Mouse (Mus musculus): Measurements from ENCODE around the gene Elmo2. TPM values are rescaled to one million over a fixed set of nuclear protein-coding genes. Genes with fewer than 3 reads are reported as not detected.

Gene Elmo2
- polyA plus RNA-seq, 1 experiment from 2014 or later, result 63.5 TPM

GRCm38 (mm10) chr2:165364334-165365091 is 38.2 kb upstream of the Elmo2 start:
- no peak for ATAC-seq
- WGBS, result 12% methylated on average over 21 of the region's 21 CpGs
- no peak overlapping the region for H3K4me3 ChIP-seq (ENCODE audit: low read length)

GRCm38 (mm10) chr2:165363282-165363681 is 37.0 kb upstream of the Elmo2 start:
- Histone ChIP-seq H3K27me3 (replicated peaks; ENCODE audit: control insufficient read depth, insufficient read depth, low read length) (peaks cover 4% of the 10 kb centered on the region; the same call in 1 of the 2 replicates), H3K4me2 (ENCODE audit: low read depth, low read length) (no peak overlapping the region), H3K9me3 (ENCODE audit: control insufficient read depth, low read length) (no peaks in the 10 kb centered on the region), H3K4me3 (ENCODE audit: low read length) (no peak overlapping the region), H3K36me3 (ENCODE audit: control insufficient read depth, insufficient read depth, low read length) (no peaks in the 10 kb centered on the region), H3K9ac (ENCODE audit: low read depth, low read length) (no peak overlapping the region), H3K27ac (ENCODE audit: low read length) (no peak overlapping the region), H3K4me1 (ENCODE audit: control insufficient read depth, insufficient read depth, low read length) (peaks cover 9% of the 10 kb centered on the region)
- 84% methylated on average over 6 of the region's 6 CpGs for WGBS
- no peak for ATAC-seq

More at GRCm38 (mm10) chr2:165364334-165365091, 38.2 kb upstream of the Elmo2 start:
- H3K27me3 ChIP-seq (replicated peaks; ENCODE audit: control insufficient read depth, insufficient read depth, low read length), result peaks cover 9% of the 10 kb centered on the region; the same call in 1 of the 2 replicates
- no peak overlapping the region for H3K27ac ChIP-seq (ENCODE audit: low read length)
- peaks cover 13% of the 10 kb centered on the region for H3K4me1 ChIP-seq (ENCODE audit: control insufficient read depth, insufficient read depth, low read length)
- no peaks in the 10 kb centered on the region for H3K9me3 ChIP-seq (ENCODE audit: control insufficient read depth, low read length)
- H3K4me2 ChIP-seq (ENCODE audit: low read depth, low read length), result no peak overlapping the region
- no peak overlapping the region for H3K9ac ChIP-seq (ENCODE audit: low read depth, low read length)
- H3K36me3 ChIP-seq (ENCODE audit: control insufficient read depth, insufficient read depth, low read length), result no peaks in the 10 kb centered on the region

- no peak overlapping the region for H3K9ac ChIP-seq (ENCODE audit: low read depth, low read length)
- ATAC-seq, result peak; percentile 66; the same call in 1 of the 2 replicates
- no peak overlapping the region for H3K4me2 ChIP-seq (ENCODE audit: low read depth, low read length)
- no peaks in the 10 kb centered on the region for H3K36me3 ChIP-seq (ENCODE audit: control insufficient read depth, insufficient read depth, low read length)
- no peaks in the 10 kb centered on the region for H3K4me1 ChIP-seq (ENCODE audit: control insufficient read depth, insufficient read depth, low read length)
- H3K27me3 ChIP-seq (replicated peaks; ENCODE audit: control insufficient read depth, insufficient read depth, low read length), result no peaks in the 10 kb centered on the region; the same call in 1 of the 2 replicates
- 0% methylated on average over 1 of the region's 1 CpGs for WGBS
- no peak overlapping the region for H3K27ac ChIP-seq (ENCODE audit: low read length)
- no peak overlapping the region for H3K4me3 ChIP-seq (ENCODE audit: low read length)
- no peaks in the 10 kb centered on the region for H3K9me3 ChIP-seq (ENCODE audit: control insufficient read depth, low read length)
Measured at GRCm38 (mm10) chr2:165360861-165361260, 34.6 kb upstream of the Elmo2 start.

GRCm38 (mm10) chr2:165351828-165352513 is 25.7 kb upstream of the Elmo2 start:
- H3K27me3 ChIP-seq (replicated peaks; ENCODE audit: control insufficient read depth, insufficient read depth, low read length), result no peaks in the 10 kb centered on the region; the same call in 1 of the 2 replicates
- 91% methylated on average over 20 of the region's 20 CpGs for whole genome bisulfite sequencing
- no peaks in the 10 kb centered on the region for H3K4me1 ChIP-seq (ENCODE audit: control insufficient read depth, insufficient read depth, low read length)
- H3K9me3 ChIP-seq (ENCODE audit: control insufficient read depth, low read length), result peaks cover 11% of the 10 kb centered on the region; the same call in 1 of the 2 replicates
- no peak overlapping the region for H3K9ac ChIP-seq (ENCODE audit: low read depth, low read length)
- no peak overlapping the region for H3K4me2 ChIP-seq (ENCODE audit: low read depth, low read length)
- no peak overlapping the region for H3K27ac ChIP-seq (ENCODE audit: low read length)
- ATAC-seq, result no peak
- no peak overlapping the region for H3K4me3 ChIP-seq (ENCODE audit: low read length)
- H3K36me3 ChIP-seq (ENCODE audit: control insufficient read depth, insufficient read depth, low read length), result no peaks in the 10 kb centered on the region

- Histone ChIP-seq H3K9ac (ENCODE audit: low read depth, low read length) (no peak overlapping the region), H3K27me3 (replicated peaks; ENCODE audit: control insufficient read depth, insufficient read depth, low read length) (no peaks in the 10 kb centered on the region; the same call in 1 of the 2 replicates), H3K36me3 (ENCODE audit: control insufficient read depth, insufficient read depth, low read length) (no peaks in the 10 kb centered on the region), H3K27ac (ENCODE audit: low read length) (no peak overlapping the region), H3K9me3 (ENCODE audit: control insufficient read depth, low read length) (peaks cover 11% of the 10 kb centered on the region; the same call in 1 of the 2 replicates), H3K4me3 (ENCODE audit: low read length) (no peak overlapping the region), H3K4me2 (ENCODE audit: low read depth, low read length) (no peak overlapping the region), H3K4me1 (ENCODE audit: control insufficient read depth, insufficient read depth, low read length) (no peaks in the 10 kb centered on the region)
- 26% methylated on average over 8 of the region's 8 CpGs for WGBS
- ATAC-seq, result no peak
Measured at GRCm38 (mm10) chr2:165349466-165349865, 23.2 kb upstream of the Elmo2 start.

GRCm38 (mm10) chr2:165346180-165346579 is 19.9 kb upstream of the Elmo2 start:
- no peak overlapping the region for H3K9ac ChIP-seq (ENCODE audit: low read depth, low read length)
- H3K27me3 ChIP-seq (replicated peaks; ENCODE audit: control insufficient read depth, insufficient read depth, low read length), result no peaks in the 10 kb centered on the region; the same call in 1 of the 2 replicates
- H3K27ac ChIP-seq (ENCODE audit: low read length), result no peak overlapping the region
- H3K36me3 ChIP-seq (ENCODE audit: control insufficient read depth, insufficient read depth, low read length), result no peaks in the 10 kb centered on the region
- no peaks in the 10 kb centered on the region for H3K4me1 ChIP-seq (ENCODE audit: control insufficient read depth, insufficient read depth, low read length)
- H3K9me3 ChIP-seq (ENCODE audit: control insufficient read depth, low read length), result no peaks in the 10 kb centered on the region
- H3K4me2 ChIP-seq (ENCODE audit: low read depth, low read length), result no peak overlapping the region
- 89% methylated on average over 5 of the region's 5 CpGs for WGBS
- H3K4me3 ChIP-seq (ENCODE audit: low read length), result no peak overlapping the region
- ATAC-seq, result no peak

- Histone ChIP-seq H3K27ac (ENCODE audit: low read length) (no peak overlapping the region), H3K36me3 (ENCODE audit: control insufficient read depth, insufficient read depth, low read length) (no peaks in the 10 kb centered on the region), H3K4me1 (ENCODE audit: control insufficient read depth, insufficient read depth, low read length) (peaks cover 9% of the 10 kb centered on the region), H3K9me3 (ENCODE audit: control insufficient read depth, low read length) (no peaks in the 10 kb centered on the region), H3K27me3 (replicated peaks; ENCODE audit: control insufficient read depth, insufficient read depth, low read length) (no peaks in the 10 kb centered on the region), H3K9ac (ENCODE audit: low read depth, low read length) (no peak overlapping the region), H3K4me2 (ENCODE audit: low read depth, low read length) (no peak overlapping the region), H3K4me3 (ENCODE audit: low read length) (no peak overlapping the region)
- 25% methylated on average over 3 of the region's 3 CpGs for whole genome bisulfite sequencing
- peak; percentile 45; the same call in 1 of the 2 replicates for ATAC-seq
Measured at GRCm38 (mm10) chr2:165337191-165337590, 10.9 kb upstream of the Elmo2 start.

- Histone ChIP-seq H3K36me3 (ENCODE audit: control insufficient read depth, insufficient read depth, low read length) (no peaks in the 10 kb centered on the region), H3K4me1 (ENCODE audit: control insufficient read depth, insufficient read depth, low read length) (peaks cover 11% of the 10 kb centered on the region), H3K27ac (ENCODE audit: low read length) (peak overlapping the region; percentile 79), H3K27me3 (replicated peaks; ENCODE audit: control insufficient read depth, insufficient read depth, low read length) (no peaks in the 10 kb centered on the region), H3K4me2 (ENCODE audit: low read depth, low read length) (0 out of 2 replicates have a peak overlapping the region, but pooled peaks have one; percentile 19), H3K9ac (ENCODE audit: low read depth, low read length) (no peak overlapping the region), H3K4me3 (ENCODE audit: low read length) (no peak overlapping the region), H3K9me3 (ENCODE audit: control insufficient read depth, low read length) (no peaks in the 10 kb centered on the region)
- peak; percentile 34; the same call in 1 of the 2 replicates for ATAC-seq
- WGBS, result 46% methylated on average over 14 of the region's 14 CpGs
Measured at GRCm38 (mm10) chr2:165332610-165333210, 6.4 kb upstream of the Elmo2 start.

GRCm38 (mm10) chr2:165329703-165330102 is 3.4 kb upstream of the Elmo2 start:
- no peak for ATAC-seq
- H3K9ac ChIP-seq (ENCODE audit: low read depth, low read length), result no peak overlapping the region

More at GRCm38 (mm10) chr2:165329703-165330102, 3.4 kb upstream of the Elmo2 start:
- Histone ChIP-seq H3K4me2 (ENCODE audit: low read depth, low read length) (no peak overlapping the region), H3K9me3 (ENCODE audit: control insufficient read depth, low read length) (no peaks in the 10 kb centered on the region), H3K36me3 (ENCODE audit: control insufficient read depth, insufficient read depth, low read length) (no peaks in the 10 kb centered on the region), H3K4me1 (ENCODE audit: control insufficient read depth, insufficient read depth, low read length) (peaks cover 23% of the 10 kb centered on the region), H3K27me3 (replicated peaks; ENCODE audit: control insufficient read depth, insufficient read depth, low read length) (no peaks in the 10 kb centered on the region), H3K4me3 (ENCODE audit: low read length) (no peak overlapping the region), H3K27ac (ENCODE audit: low read length) (peak overlapping the region; percentile 53)
- WGBS, result 16% methylated on average over 3 of the region's 3 CpGs

Data from intestine, embryonic 16.5 days (tissue).